Mouse (Mus musculus): Measurements from ENCODE around the gene Gm5741.

Gene Gm5741

DNA sequence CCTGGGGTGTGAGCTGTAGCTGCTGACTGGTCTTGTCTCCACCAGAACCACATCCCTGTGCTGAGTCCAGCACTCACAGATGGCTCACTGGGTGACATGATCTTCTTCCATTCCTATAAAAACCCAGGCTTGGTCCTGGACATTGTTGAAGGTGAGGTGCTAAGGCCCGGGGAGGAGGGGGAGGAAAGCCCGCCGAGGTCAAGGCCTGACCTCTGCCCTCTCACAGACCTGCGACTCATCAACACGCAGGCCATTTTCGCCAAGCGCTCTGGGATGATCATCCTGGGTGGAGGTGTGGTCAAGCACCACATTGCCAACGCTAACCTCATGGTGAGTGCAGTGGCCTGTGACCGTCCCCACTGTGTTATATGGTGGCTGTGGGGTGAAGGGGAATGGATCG is 6.4 kb upstream of the Gm5741 start:
- DNase-seq (ENCODE audit: extremely low read depth, low read depth), result no peak

DNA sequence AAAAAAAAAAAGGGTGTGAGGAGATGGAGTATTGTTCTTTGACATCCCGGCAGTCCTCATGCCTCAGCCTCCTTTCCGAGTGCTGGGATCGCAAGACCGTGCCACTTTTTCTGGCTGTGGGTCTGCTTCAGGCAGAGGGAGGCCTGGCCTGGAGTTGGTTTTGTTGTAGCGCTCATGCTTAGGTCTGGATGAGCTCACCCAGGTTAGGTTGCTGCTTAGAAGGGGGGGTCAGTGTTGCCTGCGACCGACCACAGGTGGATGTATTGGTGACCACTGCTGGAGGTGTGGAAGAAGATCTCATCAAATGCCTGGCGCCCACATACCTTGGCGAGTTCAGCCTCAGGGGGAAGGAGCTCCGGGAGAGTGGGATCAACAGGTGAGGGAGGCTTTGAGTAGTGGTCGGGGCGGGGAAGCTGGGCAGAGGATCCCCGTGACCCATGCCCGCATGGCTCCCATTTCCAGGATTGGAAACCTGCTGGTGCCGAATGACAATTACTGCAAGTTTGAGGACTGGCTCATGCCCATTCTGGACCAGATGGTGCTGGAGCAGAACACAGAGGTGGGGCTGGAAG is 5.3 kb upstream of the Gm5741 start:
- no peak for DNase-seq (ENCODE audit: extremely low read depth, low read depth)

DNA sequence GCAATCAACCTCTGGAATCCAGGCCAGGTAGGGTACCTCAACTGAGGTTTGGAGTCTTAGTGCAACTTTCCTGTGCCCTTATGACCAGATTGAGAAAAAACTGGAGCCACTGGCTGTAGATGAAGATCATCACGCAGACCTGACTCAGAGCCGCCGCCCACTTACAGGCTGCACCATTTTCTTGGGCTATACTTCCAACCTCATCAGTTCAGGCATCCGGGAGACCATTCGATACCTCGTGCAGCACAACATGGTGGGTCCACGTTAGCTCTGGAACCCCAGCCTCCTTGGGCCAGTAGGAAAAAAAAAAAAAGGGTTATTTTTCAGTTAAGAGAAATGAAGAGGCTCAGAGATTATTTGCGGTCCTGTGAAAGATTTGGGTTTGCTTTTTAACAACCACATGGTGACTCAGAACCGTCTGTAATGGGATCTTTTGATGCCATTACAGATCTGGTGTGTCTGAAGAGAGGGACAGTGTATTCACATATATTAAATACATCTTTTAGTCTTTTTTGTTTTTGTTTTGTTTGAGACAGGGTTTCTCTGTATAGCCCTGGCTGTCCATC is 4.7 kb upstream of the Gm5741 start:
- DNase-seq (ENCODE audit: extremely low read depth, low read depth), result no peak

DNA sequence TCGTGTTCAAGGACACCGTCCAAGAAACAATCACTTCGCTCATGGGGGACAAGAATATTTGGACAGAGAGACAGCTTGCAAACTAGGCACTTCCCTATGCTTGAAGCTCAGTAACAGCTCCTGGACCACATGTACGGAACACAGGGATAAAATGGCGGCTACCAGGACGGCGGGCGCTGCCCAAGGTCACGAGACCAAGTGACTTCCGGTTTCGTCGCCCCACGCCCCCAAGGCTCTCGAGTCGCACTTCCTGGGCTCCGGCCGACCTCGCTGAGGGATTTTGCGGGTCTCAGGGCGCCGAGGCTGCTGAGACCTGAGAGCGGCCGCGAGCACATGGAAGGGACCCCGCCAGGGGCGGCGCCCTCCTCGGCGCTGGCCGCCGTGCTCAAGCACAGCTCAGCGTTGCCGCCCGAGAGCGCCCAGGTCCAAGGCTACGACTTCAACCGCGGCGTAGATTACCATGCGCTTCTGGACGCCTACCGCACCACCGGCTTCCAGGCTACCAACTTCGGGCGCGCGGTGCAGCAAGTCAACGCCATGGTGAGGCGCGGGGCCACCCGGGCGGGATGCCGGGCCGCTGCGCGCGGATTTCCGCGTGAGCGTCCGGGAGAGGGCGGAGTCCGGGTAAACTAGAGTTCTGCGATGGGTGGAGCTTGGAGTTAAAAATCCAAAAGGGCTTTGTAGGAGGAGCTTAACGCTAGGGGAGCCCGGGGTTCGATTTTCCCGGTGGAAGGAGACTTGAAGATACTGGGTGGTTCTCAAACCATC is 3.9 kb upstream of the Gm5741 start, which contains the start of gene Dhps:
TSS of gene Dhps (plus strand) at position 244 of the 768 bp plus-strand sequence.
- DNase-seq (ENCODE audit: extremely low read depth, low read depth), result peak; percentile 86

DNA sequence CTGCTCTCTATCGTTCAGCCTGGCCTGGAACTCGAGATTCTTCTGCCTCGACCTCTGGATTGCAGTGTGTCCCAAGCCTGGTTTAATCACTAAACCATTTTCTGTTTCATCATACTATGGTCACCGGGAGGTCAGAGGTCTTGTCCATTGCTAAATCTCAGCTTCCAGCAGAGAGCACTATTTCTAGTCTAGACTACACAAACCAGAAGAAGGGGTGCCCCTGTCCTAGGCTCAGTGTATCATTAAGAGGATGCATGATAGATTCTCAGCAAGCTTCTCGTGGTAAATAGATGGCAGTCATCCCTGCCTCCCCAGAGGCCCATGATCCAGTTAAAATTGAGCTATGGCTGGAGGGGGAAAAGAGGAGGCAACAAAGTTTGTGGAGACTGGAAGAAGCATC is 3.3 kb upstream of the Gm5741 start:
- DNase-seq (ENCODE audit: extremely low read depth, low read depth), result no peak

DNA sequence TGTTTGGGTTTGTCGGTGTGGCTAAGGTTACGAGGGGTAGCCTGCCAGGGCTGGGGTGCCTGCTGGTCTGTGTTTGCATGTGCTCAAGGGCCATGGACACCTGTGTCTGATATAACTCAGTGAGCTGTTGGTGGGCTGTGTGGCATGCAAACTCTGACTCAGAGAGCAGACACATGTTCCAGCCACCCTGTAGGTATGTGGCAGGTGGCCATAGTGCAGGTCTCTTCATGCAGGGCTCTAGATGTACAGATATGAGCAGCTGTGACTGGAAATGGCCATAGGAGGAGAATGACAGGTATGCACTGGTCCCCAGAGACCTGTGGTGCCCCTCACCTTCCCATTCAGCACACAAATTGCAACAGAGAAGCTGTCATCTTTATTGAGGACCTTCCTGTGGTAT is 627 bp downstream of the Gm5741 start:
- DNase-seq (ENCODE audit: extremely low read depth, low read depth), result no peak

DNA sequence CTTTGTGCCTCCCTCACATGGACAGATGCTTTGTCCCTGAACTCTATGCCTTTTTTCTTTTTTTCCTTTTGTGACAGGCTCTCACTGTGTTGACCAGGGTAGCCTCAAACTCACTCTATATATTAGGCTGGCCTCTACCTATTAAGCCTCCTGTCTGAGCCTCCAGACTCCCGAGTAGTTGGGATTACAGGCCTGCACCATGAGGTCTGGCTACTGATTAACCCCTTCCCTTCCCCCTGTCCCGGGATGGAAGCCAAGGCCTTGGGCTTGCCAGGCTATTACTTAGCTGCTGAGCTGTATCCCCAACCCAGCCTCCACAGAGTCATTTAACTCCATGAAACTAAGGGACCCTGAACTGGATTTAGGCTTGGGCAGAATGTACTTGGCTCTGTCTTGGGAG is 2.6 kb downstream of the Gm5741 start:
- no peak for DNase-seq (ENCODE audit: extremely low read depth, low read depth)

DNA sequence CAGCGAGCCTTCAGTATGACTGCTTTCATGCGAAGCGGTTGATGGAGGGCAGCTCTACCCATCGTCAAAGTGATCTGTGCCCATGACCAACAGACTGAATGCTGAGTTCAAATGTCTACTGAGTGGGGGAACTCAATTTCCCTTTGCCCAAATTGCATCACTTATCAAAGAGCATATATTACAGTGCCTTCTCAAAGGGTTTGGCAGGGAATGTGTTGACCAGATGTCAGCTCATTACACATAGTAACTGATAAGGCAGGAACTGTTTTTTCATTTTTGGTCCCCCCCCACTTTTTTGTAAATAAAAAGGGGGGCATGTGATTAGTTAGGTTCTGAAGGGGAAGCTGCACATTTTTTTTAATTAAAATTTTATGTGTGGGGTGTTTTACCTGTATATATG is 5.2 kb downstream of the Gm5741 start:
- no peak for DNase-seq (ENCODE audit: extremely low read depth, low read depth)

DNA sequence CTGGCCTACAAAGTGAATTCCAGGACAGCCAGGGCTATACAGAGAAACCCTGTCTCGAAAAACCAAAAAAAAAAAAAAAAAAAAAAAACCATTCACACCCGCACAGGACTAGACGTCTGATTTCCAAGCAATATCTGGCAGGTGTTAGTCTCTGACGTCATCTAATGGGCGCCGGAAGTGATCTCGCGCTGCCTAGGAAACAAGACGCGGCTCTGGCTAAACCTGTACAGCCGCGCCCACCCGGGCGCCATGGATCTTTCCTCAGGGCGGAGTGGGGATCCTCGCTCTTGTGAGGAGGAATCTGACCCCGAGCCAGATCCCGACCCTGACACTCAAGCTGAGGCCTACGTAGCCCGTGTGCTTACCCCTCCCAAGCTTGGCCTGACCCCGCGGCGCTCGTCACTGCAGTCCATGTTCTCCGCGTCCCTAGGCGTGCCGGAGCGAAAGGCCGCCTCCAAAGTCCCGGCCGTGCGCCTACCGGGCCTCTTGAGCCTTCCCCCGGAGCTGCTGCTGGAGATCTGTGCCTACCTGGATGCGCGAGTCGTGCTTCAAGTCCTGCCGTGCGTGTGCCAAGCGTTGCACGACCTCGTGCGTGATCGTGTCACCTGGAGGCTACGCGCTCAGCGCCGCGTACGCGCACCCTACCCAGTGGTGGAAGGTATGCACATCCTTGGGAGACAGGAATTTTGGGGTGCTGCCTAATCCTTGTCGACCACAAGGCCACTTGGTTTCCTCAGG is 7.7 kb downstream of the Gm5741 start, which contains the start of gene Fbxw9:
TSS of gene Fbxw9 (plus strand) at position 177 of the 738 bp plus-strand sequence.
- DNase-seq (ENCODE audit: extremely low read depth, low read depth), result peak; percentile 52

DNA sequence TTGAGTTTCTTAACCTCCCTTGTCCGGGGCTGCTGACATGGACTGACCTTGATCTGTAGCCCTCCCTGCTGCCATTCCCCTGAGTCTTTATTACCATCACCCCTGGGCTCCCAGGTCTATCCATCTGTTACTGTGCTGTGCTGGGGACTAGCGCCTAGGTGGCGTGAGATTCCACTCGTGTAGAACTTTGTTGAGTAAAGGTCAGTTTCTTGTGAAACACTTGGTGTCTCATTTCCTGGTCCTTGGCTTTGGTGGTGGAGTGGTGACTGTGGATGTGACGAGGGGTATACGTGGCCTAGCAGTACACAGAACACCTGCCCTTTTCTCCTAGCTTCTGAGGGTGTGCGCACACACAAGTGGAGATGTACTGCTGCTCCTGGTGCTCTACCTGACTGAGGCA is 10.4 kb downstream of the Gm5741 start:
- DNase-seq (ENCODE audit: extremely low read depth, low read depth), result no peak

DNA sequence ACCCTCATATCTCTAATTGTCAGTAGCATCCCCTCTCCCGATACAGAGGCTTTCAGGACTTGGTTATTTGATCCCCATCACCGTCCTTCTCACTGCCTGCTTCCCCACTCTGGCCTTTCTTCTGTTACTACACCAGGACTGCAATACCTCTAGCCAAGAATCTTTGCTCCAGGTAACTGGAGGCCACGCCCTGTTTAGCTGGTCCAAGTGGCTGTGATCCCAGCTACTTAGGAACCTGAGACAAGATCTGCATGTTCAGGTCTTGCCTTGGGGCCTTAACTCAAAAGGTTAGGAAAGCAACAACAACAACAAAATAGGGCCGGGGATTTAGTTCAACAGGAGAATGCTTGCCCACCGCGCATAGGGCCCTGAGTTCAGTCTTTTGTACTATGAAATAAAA is 24.2 kb downstream of the Gm5741 start:
- no peak for DNase-seq (ENCODE audit: extremely low read depth, low read depth)

DNA sequence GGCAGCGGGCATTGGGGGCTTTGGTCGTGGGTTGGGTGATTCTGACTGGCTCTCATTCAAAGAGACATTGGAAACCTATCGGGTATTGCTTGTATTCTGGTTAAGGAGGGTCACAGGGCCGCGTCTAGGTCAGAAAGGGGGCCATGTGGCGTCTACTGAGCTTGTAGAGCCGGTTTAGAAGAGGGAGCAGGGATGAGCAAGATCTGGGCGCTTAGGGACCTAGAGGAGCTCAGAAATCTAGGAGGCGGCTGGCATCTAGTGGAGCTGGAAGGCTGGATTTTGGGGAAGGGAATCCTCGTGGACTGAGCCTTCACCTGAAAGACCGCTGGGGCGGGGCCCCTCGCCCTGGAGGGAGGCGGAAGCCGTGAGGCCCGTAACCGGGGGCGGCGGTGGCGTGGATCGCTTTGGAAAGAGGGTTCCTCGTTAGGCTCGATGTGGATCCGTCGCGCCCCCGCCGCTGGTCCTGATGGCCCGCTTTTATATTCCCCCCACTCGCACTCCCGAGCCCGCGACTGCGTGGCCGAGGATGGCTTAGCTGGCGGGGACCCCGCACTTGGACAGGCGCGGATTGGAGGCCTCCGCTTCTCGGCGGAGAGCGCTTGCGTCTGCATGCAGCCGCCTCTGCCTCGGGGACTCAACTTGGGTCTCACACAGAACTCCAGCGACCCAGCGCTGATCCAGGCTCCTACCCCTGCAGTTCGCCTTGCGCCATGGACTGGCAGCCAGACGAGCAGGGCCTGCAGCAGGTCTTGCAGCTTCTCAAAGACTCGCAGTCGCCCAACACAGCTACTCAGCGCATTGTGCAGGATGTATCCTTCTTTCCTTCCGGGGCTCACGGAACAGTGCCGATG is 29.9 kb downstream of the Gm5741 start:
- DNase-seq (ENCODE audit: extremely low read depth, low read depth), result peak; percentile 26

DNA sequence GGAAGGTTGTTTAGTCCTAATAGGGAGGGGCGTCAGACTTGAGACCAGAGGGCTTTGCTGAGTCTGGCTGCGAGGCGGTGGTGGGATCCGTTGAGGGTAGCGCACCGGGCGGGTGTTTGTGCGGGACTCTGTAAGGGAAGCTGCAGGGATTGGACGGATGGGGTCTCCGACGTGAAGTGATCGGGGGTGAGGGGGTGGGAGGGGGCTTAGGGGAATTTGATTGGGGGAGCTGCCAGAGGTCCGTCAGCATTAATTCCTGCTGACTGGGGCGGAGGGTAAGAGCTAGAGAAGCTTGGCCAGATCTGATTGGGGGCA is 30.5 kb downstream of the Gm5741 start:
- peak; percentile 42 for DNase-seq (ENCODE audit: extremely low read depth, low read depth)

DNA sequence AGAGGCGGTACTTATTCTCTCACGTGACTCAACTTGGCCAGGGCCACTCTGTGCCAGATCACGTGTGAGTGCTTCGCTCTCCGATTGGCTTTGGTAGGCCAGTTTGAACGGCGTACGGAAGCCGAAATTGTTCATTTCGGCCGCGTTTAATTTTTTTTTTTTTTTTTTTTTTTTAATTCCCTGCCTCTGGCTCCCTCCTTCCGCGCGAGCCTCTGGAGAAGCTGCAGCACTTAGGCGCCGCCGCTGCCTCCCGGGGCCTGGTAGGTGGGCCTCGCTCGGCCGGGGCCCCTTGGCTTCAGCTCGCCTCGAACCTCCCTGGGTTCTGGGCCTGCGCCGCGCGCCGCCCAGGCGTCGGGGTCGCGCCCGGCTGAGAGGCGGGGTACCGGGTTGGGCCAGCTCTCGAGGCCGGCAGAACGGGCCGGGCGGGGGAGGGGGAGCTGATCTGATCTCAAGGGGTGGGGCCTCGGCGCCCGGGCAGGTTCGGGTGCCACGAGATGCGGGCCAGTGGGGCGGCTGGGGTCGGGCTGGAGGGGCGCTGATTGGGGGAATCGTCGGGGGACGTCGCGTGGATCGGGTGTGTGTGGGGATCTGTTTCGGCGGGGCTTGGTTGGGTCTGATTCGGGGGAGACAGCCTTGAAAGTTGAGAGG is 30.9 kb downstream of the Gm5741 start, which contains the start of gene Tnpo2:
TSS of gene Tnpo2 (plus strand) at position 198 of the 648 bp plus-strand sequence.
- peak; percentile 98 for DNase-seq (ENCODE audit: extremely low read depth, low read depth)

DNA sequence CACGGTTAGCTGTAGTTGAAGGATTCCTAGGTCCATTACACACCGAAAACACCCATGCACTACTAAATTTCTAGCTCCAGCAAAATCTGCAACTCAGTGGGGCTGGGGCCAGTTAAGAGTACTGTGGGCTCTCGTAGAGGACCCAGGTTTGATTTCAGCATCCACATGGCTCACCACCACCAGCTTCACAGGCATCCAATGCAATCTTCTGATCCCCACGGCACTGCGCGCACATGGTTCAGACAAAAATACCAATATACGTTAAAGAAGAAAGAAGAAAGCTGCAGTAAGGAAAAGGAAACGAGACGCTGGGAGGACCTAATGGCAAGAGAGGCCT is 31.4 kb downstream of the Gm5741 start:
- DNase-seq (ENCODE audit: extremely low read depth, low read depth), result no peak

DNA sequence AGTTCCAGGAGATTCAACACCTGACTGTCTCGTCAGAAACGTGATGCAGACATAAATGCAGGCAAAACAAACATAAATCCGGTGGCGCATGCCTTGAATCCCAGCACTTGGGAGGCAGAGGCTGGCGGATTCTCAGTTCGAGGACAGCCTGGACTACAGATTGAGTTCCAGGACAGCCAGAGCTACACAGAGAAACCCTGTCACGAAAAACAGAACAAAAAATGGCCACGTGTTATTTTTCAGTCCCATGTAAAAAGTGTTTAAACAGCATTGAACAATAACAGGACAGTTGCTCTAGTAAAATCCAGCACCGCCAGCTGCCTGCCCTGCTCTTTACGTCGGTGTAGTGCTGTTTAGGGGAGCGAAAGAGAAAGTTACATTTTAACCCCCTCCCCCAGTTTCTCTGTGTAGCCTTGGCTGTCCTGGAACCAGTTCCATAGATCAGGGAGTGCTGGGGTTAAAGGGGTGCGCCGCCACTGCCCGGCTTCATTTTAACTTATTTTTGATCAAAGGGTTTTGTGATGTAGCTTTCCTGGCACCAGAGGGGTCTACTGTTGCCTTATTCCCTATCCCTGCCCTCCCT is 32.0 kb downstream of the Gm5741 start:
- DNase-seq (ENCODE audit: extremely low read depth, low read depth), result peak; percentile 28

DNA sequence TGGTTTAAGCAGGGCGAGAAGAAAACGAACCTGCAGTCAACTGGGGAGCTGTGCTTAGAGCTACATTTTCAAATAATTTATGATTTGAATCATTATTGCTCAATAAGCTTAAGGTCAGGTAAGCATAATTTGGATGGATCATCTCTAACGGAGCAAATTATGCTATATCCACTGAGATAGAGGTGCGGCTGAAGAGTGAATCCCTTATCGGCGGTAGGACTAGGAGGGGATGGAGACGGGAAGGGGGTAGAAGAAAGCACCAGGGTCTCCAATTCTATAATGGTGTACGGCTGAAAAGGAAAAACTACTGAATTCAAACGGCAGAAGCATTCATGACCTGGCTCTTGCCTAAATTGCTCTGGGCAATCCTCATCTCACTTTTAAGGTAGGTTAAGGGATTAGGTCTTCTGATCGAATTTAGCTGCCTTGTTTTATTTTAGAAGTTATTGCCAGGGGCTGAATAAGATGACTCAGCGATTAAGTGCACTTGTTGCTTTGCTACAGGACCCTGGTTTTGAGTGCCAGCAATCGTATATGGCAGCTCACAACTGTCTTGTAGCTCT is 32.5 kb downstream of the Gm5741 start:
- DNase-seq (ENCODE audit: extremely low read depth, low read depth), result no peak

DNA sequence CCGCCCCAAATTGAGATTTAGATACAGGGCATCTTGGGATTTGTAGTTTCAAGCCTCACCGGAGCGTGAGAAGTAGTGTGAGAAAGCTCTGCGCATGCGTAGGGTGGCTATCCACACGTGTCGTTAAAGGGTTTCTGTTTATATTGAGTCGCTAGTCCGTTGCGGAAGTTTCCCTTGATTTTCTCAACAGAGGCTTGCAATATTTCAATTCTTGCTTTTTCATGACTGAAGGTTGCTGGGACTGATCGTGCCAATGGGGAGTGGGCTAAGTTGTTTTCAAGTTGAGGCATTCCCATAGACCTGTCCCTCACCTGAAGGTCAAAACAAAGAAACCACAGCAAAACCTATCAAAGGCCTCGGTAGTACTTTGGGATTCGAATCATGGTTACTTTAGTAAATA is 33.0 kb downstream of the Gm5741 start:
- DNase-seq (ENCODE audit: extremely low read depth, low read depth), result peak; percentile 71

DNA sequence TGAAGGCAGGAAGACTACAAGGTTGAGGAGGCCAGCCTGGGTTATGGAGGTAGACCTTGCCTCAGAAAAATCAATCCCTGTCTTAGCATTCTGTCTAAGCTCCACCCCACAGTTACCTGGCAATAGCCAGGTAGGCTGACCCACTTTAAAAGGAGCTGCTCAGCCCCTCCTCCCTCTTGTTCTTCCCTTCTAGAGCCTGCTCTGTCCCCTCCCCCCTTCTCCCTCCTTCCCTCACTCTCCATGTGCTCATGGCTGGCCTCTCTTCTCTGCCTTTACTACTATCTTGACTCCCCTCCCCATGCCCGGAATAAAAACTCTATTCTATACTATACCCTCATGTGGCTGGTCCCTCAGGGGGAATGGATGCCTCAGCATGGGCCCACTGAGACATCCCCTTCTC is 33.9 kb downstream of the Gm5741 start:
- no peak for DNase-seq (ENCODE audit: extremely low read depth, low read depth)

DNA sequence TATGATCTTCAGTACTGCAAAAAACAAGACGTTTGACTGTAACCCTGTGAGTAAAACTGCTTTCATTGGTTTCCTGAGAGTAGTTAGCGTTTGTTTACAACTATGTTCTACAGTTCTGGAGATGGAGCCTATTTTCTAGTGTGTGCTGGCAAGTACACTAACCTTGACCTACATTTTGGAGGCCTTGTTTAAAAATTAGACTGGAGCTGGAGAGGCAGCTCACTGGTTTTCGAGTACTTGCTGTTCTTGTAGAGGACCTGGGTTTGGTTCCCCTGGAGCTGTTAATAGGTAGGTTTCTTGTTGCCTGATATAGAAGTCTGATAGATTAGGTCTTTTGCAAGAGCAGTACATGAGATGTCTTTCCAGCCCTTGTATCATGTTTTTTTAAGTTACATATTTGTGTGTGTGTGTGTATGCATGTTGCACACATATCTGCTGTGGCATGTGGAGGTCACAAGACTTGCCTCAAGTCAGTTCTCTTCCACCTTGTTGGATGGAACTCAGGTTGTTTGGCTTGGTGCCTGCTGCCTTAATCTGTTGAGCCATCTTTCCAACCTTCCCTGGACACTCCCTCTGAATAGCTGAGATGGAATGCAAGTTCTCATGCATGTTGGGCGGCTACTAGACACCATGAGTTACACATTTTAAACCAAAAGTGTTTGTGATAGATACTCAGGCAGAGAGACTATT is 35.0 kb downstream of the Gm5741 start:
- no peak for DNase-seq (ENCODE audit: extremely low read depth, low read depth)

Measured in MEL-GATA-1-ER (cell line).